Mouse (Mus musculus) cerebral cortex, adult 2 months (tissue): ENCODE results near the gene Iqschfp.

Source experiments
- WGBS: fragments of 180-500 bp; shearing (Covaris S2); methylation state at CpG from one replicate; pipeline ENCODE4 v1.1.7; 2018; 5-methylcytosine and 5-hydroxymethylcytosine counted together

Gene Iqschfp

GRCm38 (mm10) chr3:68604962-68605361 lies 712.9 kb downstream of the Iqschfp start:
- WGBS = 56% methylated on average over 10 of the region's 10 CpGs

- 51% methylated on average over 7 of the region's 7 CpGs for WGBS
Observed at GRCm38 (mm10) chr3:68605942-68606603, 714.0 kb downstream of the Iqschfp start.

GRCm38 (mm10) chr3:68606730-68607129 lies 714.7 kb downstream of the Iqschfp start:
- WGBS = 49% methylated on average over 8 of the region's 8 CpGs

- 63% methylated on average over 8 of the region's 8 CpGs for WGBS
Observed at GRCm38 (mm10) chr3:68607336-68607735, 715.3 kb downstream of the Iqschfp start.

GRCm38 (mm10) chr3:68608848-68609497 lies 716.9 kb downstream of the Iqschfp start:
- WGBS = 41% methylated on average over 19 of the region's 19 CpGs

GRCm38 (mm10) chr3:68610011-68610410 lies 718.0 kb downstream of the Iqschfp start:
- 29% methylated on average over 6 of the region's 6 CpGs for WGBS

GRCm38 (mm10) chr3:68610598-68611261 lies 718.7 kb downstream of the Iqschfp start:
- WGBS = 79% methylated on average over 11 of the region's 11 CpGs

GRCm38 (mm10) chr3:68615042-68615810 lies 723.2 kb downstream of the Iqschfp start:
- WGBS = 53% methylated on average over 10 of the region's 10 CpGs

- WGBS = 85% methylated on average over 12 of the region's 12 CpGs
Observed at GRCm38 (mm10) chr3:68616363-68616762, 724.3 kb downstream of the Iqschfp start.

- WGBS = 47% methylated on average over 10 of the region's 10 CpGs
Observed at GRCm38 (mm10) chr3:68617708-68618107, 725.7 kb downstream of the Iqschfp start.

GRCm38 (mm10) chr3:68619097-68619496 lies 727.1 kb downstream of the Iqschfp start:
- WGBS = 45% methylated on average over 5 of the region's 5 CpGs

- 75% methylated on average over 3 of the region's 3 CpGs for WGBS
Observed at GRCm38 (mm10) chr3:68621971-68622370, 729.9 kb downstream of the Iqschfp start.

GRCm38 (mm10) chr3:68623036-68623435 lies 731.0 kb downstream of the Iqschfp start:
- 83% methylated on average over 5 of the region's 5 CpGs for WGBS

GRCm38 (mm10) chr3:68624471-68624870 lies 732.4 kb downstream of the Iqschfp start:
- WGBS = 69% methylated on average over 6 of the region's 6 CpGs

- 79% methylated on average over 4 of the region's 4 CpGs for WGBS
Observed at GRCm38 (mm10) chr3:68630261-68630660, 738.2 kb downstream of the Iqschfp start.

- 84% methylated on average over 3 of the region's 3 CpGs for WGBS
Observed at GRCm38 (mm10) chr3:68630821-68631220, 738.8 kb downstream of the Iqschfp start.

- 54% methylated on average over 3 of the region's 3 CpGs for WGBS
Observed at GRCm38 (mm10) chr3:68632714-68633113, 740.7 kb downstream of the Iqschfp start.

GRCm38 (mm10) chr3:68633577-68633976 lies 741.5 kb downstream of the Iqschfp start:
- 74% methylated on average over 4 of the region's 4 CpGs for WGBS

- 55% methylated on average over 7 of the region's 7 CpGs for WGBS
Observed at GRCm38 (mm10) chr3:68637960-68638359, 745.9 kb downstream of the Iqschfp start.

- 47% methylated on average over 1 of the region's 1 CpGs for WGBS
Observed at GRCm38 (mm10) chr3:68638703-68639102, 746.7 kb downstream of the Iqschfp start.

- WGBS = 88% methylated on average over 7 of the region's 7 CpGs
Observed at GRCm38 (mm10) chr3:68642935-68643334, 750.9 kb downstream of the Iqschfp start.
